ENCODE assay signal across 8 mouse cellular contexts in genomic region chr12:16185431-16185923, GRCm38 (mm10).
A peak's percentile ranks its signal among the peaks of the same experiment; 100 is the strongest.
DNase-seq lines count a peak whose midpoint lies in the region; ATAC-seq lines count a peak whose summit lies in the region.

No protein-coding gene starts in this region.

- no peak overlapping the region for H3K9ac ChIP-seq in limb, embryonic 12.5 days (replicated peaks)

- H3K4me2 ChIP-seq in limb, embryonic 12.5 days = peak overlapping the region; percentile 30

- H3K27me3 ChIP-seq in limb, embryonic 12.5 days = no peaks in the 10 kb centered on the region

- DNase-seq in ovary, postnatal 14 days (ENCODE audit: low spot score) = peak; percentile 13
- no peak for DNase-seq in ovary, adult 18-20 months (ENCODE audit: low spot score)
- peak; percentile 64 for DNase-seq in heart, adult 8-10 months (ENCODE audit: low spot score)
- DNase-seq in naive thymus-derived CD4-positive, alpha-beta T cell, adult 2 months (ENCODE audit: low read depth) = peak; percentile 62
- no peak for DNase-seq in retina, postnatal 1 day
- DNase-seq in layer of hippocampus, adult 18-20 months (ENCODE audit: low spot score in 2 of 2) = no peak
- no peak for DNase-seq in cerebellum, adult 8-10 months

- 0 out of 2 replicates have a peak overlapping the region, but pooled peaks have one; percentile 17 for H3K27ac ChIP-seq in limb, embryonic 12.5 days

- no peak overlapping the region for H3K4me3 ChIP-seq in limb, embryonic 12.5 days (replicated peaks)

- no peaks in the 10 kb centered on the region for H3K36me3 ChIP-seq in limb, embryonic 12.5 days

- no peak for ATAC-seq in limb, embryonic 12.5 days (ENCODE audit: insufficient number of reproducible peaks, insufficient read depth, low FRiP score, low TSS enrichment, low read depth)

- 52% methylated on average over 14 of the region's 14 CpGs for WGBS in limb, embryonic 12.5 days

- H3K9me3 ChIP-seq in limb, embryonic 12.5 days = no peaks in the 10 kb centered on the region

- peaks cover 27% of the 10 kb centered on the region for H3K4me1 ChIP-seq in limb, embryonic 12.5 days (replicated peaks)

Comparison
In these comparisons a context has a peak if more than half of its experiments do, and no peak if none do; other contexts are left out.
1. DNase-seq: peak in ovary, postnatal 14 days (single experiment), heart, adult 8-10 months (single experiment) and naive thymus-derived CD4-positive, alpha-beta T cell, adult 2 months (single experiment); none in ovary, adult 18-20 months (single experiment), retina, postnatal 1 day (single experiment), layer of hippocampus, adult 18-20 months (0 of 2) and cerebellum, adult 8-10 months (single experiment).